Mouse (Mus musculus) liver, postnatal 0 days (tissue): ENCODE measurements around the gene Gadd45gip1. TPM values are rescaled to one million over a fixed set of nuclear protein-coding genes. Genes with fewer than 3 reads are reported as not detected.

ENCODE experiments used
- ATAC-seq: fragments of 200-750 bp; cut with Nextera tagmentation; 2 replicates; pipeline ENCODE4 v1.8.0; 2017; ENCODE audit warnings: mild to moderate bottlenecking, moderate library complexity
- DNase-seq: peaks from one replicate; pipeline ENCODE4 v3.0.0-alpha.2; 2016
- H3K27ac ChIP-seq: fragments of 300-500 bp; sonication (generic); 2 replicates; pipeline ENCODE4 v1.5.1; 2014; ENCODE audit warnings: antibody characterized with exemption, moderate library complexity, mild to moderate bottlenecking, low read depth
- H3K27me3 ChIP-seq: fragments of 300-500 bp; sonication (generic); 2 replicates; pipeline ENCODE4 v1.6.1; 2014; ENCODE audit warnings: low read length, control low read depth, mixed read lengths; ENCODE audit not compliant: insufficient read depth
- H3K36me3 ChIP-seq: fragments of 300-500 bp; sonication (generic); replicated peaks from 2 replicates; pipeline ENCODE4 v1.6.1; 2014; ENCODE audit warnings: mild to moderate bottlenecking, control low read depth, low read length, moderate library complexity, mixed read lengths; ENCODE audit not compliant: insufficient read depth
- H3K4me1 ChIP-seq: fragments of 300-500 bp; sonication (generic); 2 replicates; pipeline ENCODE4 v1.6.1; 2014; ENCODE audit warnings: antibody characterized with exemption, mild to moderate bottlenecking, control low read depth; ENCODE audit not compliant: insufficient read depth
- H3K4me2 ChIP-seq: fragments of 300-500 bp; sonication (generic); 2 replicates; pipeline ENCODE4 v1.6.1; 2014; ENCODE audit warnings: low read depth, mild to moderate bottlenecking, low read length, moderate library complexity, mixed read lengths
- H3K4me3 ChIP-seq: fragments of 300-500 bp; sonication (generic); 2 replicates; pipeline ENCODE4 v1.5.1; 2014; ENCODE audit warnings: low read depth, low read length
- H3K9ac ChIP-seq: fragments of 300-500 bp; sonication (generic); replicated peaks from 2 replicates; pipeline ENCODE4 v1.6.1; 2014; ENCODE audit warnings: mild to moderate bottlenecking, moderate library complexity
- H3K9me3 ChIP-seq: fragments of 300-500 bp; sonication (generic); 2 replicates; pipeline ENCODE4 v1.6.1; 2016; ENCODE audit warnings: mild to moderate bottlenecking, control low read depth, low read length, mixed read lengths
- CTCF ChIP-seq: sonication (generic); IDR thresholded peaks from 2 replicates; pipeline ENCODE4 v1.5.1; 2016; ENCODE audit warnings: antibody characterized with exemption, low read depth
- EP300 ChIP-seq: IDR thresholded peaks from 2 replicates; pipeline ENCODE4 v1.6.1; 2016; ENCODE audit warnings: antibody characterized with exemption, low read depth, mild to moderate bottlenecking
- WGBS: fragments of 180-500 bp; shearing (Covaris S2); extraction: QIAGEN DNeasy Blood & Tissue Kit; methylation state at CpG from one replicate; pipeline ENCODE4 v1.1.7; 2014; ENCODE audit not compliant: insufficient replicate concordance; 5-methylcytosine and 5-hydroxymethylcytosine counted together
- polyA plus RNA-seq: library from polyadenylated mRNA; unstranded; fragments of >200 nt; fragmentation: Nextera tagmentation; extraction: Ambion mirVana; gene quantifications from 2 replicates; pipeline ENCODE4 v1.2.1, GENCODE M21; 2015

The Gadd45gip1 gene
- polyA plus RNA-seq: 31.9 and 34.9 TPM in 2 replicates

- TF ChIP-seq CTCF (peak; percentile 57), EP300 (no peak)
- peak within 1 kb of the TSS; percentile 91 for H3K27ac ChIP-seq
- DNase-seq (peak; percentile 69), ATAC-seq (peak; percentile 54)
- 29% methylated on average over 11 of the region's 11 CpGs for WGBS
- H3K27me3 ChIP-seq: no peaks in the 10 kb centered on the region
- peaks cover 34% of the 10 kb centered on the region for H3K36me3 ChIP-seq
- H3K4me1 ChIP-seq: peaks cover 24% of the 10 kb centered on the region
- H3K4me3 ChIP-seq: peak within 1 kb of the TSS; percentile 97
- H3K4me2 ChIP-seq: peak within 1 kb of the TSS; percentile 92
- peak within 1 kb of the TSS; percentile 99 for H3K9ac ChIP-seq
- no peaks in the 10 kb centered on the region for H3K9me3 ChIP-seq
Measured at GRCm38 (mm10) chr8:84831490-84831889, at the start of gene Gadd45gip1. TSS of gene Gadd45gip1 (plus strand) at chr8:84831522.

DNA sequence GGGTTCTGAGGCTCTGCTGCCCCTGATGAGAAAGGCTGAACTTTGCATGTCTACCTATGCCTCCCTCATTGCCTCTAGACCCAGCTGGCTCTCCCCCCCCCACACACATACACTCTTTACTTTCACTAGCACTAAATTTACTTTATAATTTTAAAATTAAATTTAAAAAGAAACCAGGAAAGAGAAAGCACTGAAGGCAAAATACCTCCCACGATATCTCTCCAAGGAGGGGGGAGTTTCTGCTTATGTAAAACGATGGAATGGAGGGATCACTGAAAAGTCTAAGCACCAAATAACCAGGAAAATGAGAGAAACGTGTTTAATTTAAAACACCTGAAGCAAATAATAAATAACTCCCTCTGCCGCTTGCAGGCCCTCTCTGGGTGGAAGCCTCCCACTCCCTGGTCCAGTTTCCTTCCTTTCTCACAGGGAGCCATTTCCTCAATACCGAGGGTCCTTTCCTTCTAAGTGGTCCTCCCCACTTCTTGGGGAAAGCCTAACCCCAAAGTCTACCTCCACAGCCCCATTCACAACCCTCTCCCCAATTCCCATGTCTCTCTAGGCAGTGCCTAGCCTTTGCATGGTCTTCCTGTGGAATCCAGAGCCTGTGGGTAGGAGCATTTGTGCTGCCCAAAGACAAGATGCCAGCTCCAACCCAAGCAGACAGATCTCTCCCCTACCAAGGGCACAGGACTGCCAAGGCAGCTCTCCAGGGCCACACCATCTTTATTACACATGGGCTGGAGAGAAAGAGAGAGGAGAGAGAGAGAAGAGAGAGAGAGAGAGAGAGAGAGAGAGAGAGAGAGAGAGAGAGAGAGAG, 49.4 kb upstream of the Gadd45gip1 start:
- H3K27ac ChIP-seq: no peak overlapping the region
- no peaks in the 10 kb centered on the region for H3K9me3 ChIP-seq
- H3K4me3 ChIP-seq: no peak overlapping the region
- H3K9ac ChIP-seq: no peak overlapping the region
- 36% methylated on average over 5 of the region's 5 CpGs for WGBS
- TF ChIP-seq EP300 (no peak), CTCF (no peak)
- peaks cover 84% of the 10 kb centered on the region for H3K27me3 ChIP-seq
- ATAC-seq (no peak), DNase-seq (no peak)
- 0 out of 2 replicates have a peak, but pooled peaks cover 2% of the 10 kb centered on the region for H3K4me1 ChIP-seq
- no peaks in the 10 kb centered on the region for H3K36me3 ChIP-seq
- no peak overlapping the region for H3K4me2 ChIP-seq

GRCm38 (mm10) chr8:84782680-84783079, 48.6 kb upstream of the Gadd45gip1 start:
- Histone ChIP-seq H3K9me3 (no peaks in the 10 kb centered on the region), H3K27me3 (peaks cover 90% of the 10 kb centered on the region), H3K9ac (no peak overlapping the region), H3K4me1 (0 out of 2 replicates have a peak, but pooled peaks cover 2% of the 10 kb centered on the region), H3K27ac (no peak overlapping the region), H3K36me3 (no peaks in the 10 kb centered on the region), H3K4me3 (no peak overlapping the region), H3K4me2 (no peak overlapping the region)
- TF ChIP-seq CTCF (no peak), EP300 (no peak)
- 33% methylated on average over 10 of the region's 10 CpGs for WGBS
- ATAC-seq: no peak
- no peak for DNase-seq

GRCm38 (mm10) chr8:84783198-84783918, 48.0 kb upstream of the Gadd45gip1 start:
- H3K27ac ChIP-seq: no peak overlapping the region
- H3K27me3 ChIP-seq: peaks cover 95% of the 10 kb centered on the region
- 15% methylated on average over 11 of the region's 11 CpGs for WGBS
- no peaks in the 10 kb centered on the region for H3K36me3 ChIP-seq
- no peak for ATAC-seq
- no peaks in the 10 kb centered on the region for H3K9me3 ChIP-seq
- no peak for DNase-seq
- 0 out of 2 replicates have a peak, but pooled peaks cover 2% of the 10 kb centered on the region for H3K4me1 ChIP-seq
- TF ChIP-seq EP300 (no peak), CTCF (no peak)
- H3K4me2 ChIP-seq: no peak overlapping the region
- H3K9ac ChIP-seq: no peak overlapping the region
- H3K4me3 ChIP-seq: no peak overlapping the region

GRCm38 (mm10) chr8:84783919-84784581, 47.3 kb upstream of the Gadd45gip1 start:
- DNase-seq (no peak), ATAC-seq (no peak)
- 0 out of 2 replicates have a peak overlapping the region, but pooled peaks have one; percentile 10 for H3K4me3 ChIP-seq
- H3K27ac ChIP-seq: no peak overlapping the region
- peaks cover 91% of the 10 kb centered on the region for H3K27me3 ChIP-seq
- H3K4me1 ChIP-seq: 0 out of 2 replicates have a peak, but pooled peaks cover 2% of the 10 kb centered on the region
- no peaks in the 10 kb centered on the region for H3K9me3 ChIP-seq
- 9% methylated on average over 33 of the region's 33 CpGs for WGBS
- no peaks in the 10 kb centered on the region for H3K36me3 ChIP-seq
- H3K4me2 ChIP-seq: no peak overlapping the region
- TF ChIP-seq EP300: no peak
- TF ChIP-seq CTCF: no peak
- no peak overlapping the region for H3K9ac ChIP-seq
